Mouse (Mus musculus) cortical plate, adult 2 months (tissue): ENCODE measurements around the gene Zc3h18.

Source experiments
- CTCF ChIP-seq: fragments of 200-500 bp; IDR thresholded peaks from 2 replicates; pipeline ENCODE4 v1.5.1; 2011; ENCODE audit warnings: mild to moderate bottlenecking, control low read depth, low read length; ENCODE audit not compliant: insufficient read depth; ENCODE audit errors: extremely low read depth
- POLR2A ChIP-seq: fragments of 200-500 bp; IDR thresholded peaks from 2 replicates; pipeline ENCODE4 v1.6.1; 2011; ENCODE audit warnings: mild to moderate bottlenecking, low read length, control low read depth; ENCODE audit not compliant: insufficient read depth; ENCODE audit errors: extremely low read depth

DNA sequence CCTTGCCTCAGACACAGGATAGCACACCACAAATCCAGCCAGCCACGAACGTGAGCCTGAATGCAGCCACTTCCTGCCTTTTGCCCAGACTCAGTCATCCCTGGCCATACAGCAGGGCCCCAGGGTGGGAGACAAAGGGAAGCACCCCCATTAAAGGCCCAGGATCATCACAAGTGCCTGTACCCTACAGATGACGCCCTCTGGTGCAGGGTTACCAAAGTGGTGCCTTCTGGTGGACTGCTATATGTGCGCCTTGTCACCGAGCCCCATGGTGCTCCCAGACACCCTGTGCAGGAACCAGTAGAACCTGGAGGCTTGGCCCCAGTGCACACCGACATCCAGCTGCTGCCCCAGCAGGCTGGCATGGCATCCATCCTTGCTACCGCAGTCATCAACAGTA is 42.9 kb upstream of the Zc3h18 start:
- TF ChIP-seq CTCF = no peak
- no peak for TF ChIP-seq POLR2A
